Mouse (Mus musculus) heart, adult 2 months (tissue): ENCODE data around the gene Ndufa6.

ENCODE experiments used
- CTCF ChIP-seq: fragments of 200-600 bp; IDR thresholded peaks from 2 replicates; pipeline ENCODE4 v1.8.1; 2022; ENCODE audit warnings: antibody characterized with exemption, mild to moderate bottlenecking, moderate library complexity
- EP300 ChIP-seq: fragments of 200-500 bp; IDR thresholded peaks from 2 replicates; pipeline ENCODE4 v1.6.1; 2011; ENCODE audit warnings: low read depth, low read length, control low read depth; ENCODE audit not compliant: insufficient read depth

DNA sequence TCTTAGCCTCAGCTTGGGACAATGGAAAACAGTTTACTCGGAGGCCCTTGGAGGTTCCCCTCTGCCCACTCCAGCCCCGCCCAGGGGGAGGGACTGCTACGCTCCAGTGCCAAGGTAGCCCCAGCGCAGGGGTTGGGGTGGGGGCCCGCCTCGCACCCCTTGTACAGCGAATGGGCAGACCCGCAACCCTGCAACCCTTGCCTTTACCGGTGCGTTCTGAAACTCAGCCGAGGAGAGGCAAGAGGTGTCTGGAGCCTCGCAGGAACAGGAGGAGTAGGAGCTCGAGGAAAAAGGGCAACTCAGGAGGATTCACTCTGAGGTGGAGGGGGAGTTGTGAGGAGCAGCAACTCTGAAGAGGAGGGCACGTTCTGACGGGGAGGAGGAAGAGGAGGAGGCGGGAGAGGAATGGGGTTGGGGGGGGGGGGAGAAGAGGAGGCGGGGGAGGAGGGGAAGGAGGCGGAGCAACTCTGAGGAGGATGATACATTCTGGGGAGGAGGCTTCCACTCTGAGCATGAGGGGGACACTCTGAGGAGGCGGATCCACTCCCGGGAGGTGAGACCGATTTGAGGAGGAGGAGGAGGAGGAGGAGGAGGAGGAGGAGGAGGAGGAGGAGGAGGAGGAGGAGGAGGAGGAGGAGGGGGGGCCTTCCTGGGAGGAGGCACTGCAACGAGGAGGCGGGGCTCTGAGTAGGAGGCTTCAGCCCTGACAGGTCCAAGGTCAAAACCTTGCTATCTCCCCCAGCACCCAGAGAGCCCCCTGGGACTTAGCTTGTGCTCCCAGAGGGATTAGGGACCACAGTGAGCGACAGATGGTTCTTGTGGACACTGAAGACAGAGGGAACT lies 26.0 kb upstream of the Ndufa6 start, which contains the start of gene Cyp2d22:
- no peak for TF ChIP-seq EP300
- TF ChIP-seq CTCF, result no peak
